In the genomic region with DNA sequence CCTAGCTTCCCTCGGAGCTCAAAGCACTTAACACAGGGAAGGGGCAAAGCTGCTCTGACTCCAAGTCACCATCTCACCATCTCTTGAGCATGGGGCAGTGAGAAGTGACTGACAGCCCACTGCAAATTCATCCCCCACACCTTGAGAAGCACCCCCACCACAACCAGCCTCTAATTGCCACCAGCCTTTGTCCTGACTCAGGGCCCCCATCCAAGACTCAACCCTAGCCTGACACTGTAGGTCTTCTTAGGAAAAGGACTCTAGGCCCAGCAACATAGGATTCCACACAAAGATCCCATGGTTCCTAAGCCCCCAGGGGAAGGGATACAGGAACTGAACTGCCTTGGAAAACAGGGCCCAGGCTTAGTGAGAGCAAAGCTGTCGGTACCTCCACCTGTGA, we compare ENCODE assay signal across 9 mouse cellular contexts. TPM values are rescaled to one million over a fixed set of nuclear protein-coding genes. Genes with fewer than 3 reads are reported as not detected.
DNase-seq lines count a peak whose midpoint lies in the region; ATAC-seq and TF ChIP-seq lines count a peak whose summit lies in the region.
"Had no signal": no experiment of that assay in that cellular context is flagged by ENCODE, and none has a peak within 500 bp of the region (broad histone marks: within the 10 kb centered on the region; RNA-seq: fewer than 3 reads in every experiment).

No protein-coding gene starts in this region.

- no peaks in the 10 kb centered on the region for H3K9me3 ChIP-seq in heart, embryonic 13.5 days
- no peaks in the 10 kb centered on the region for H3K9me3 ChIP-seq in liver, embryonic 12.5 days (replicated peaks)
- H3K9me3 ChIP-seq in liver, embryonic 11.5 days (ENCODE audit: control insufficient read depth, low read length): no peaks in the 10 kb centered on the region
- H3K9me3 ChIP-seq in forebrain, embryonic 16.5 days (ENCODE audit: control insufficient read depth, low read length): no peaks in the 10 kb centered on the region

- no peak overlapping the region for H3K4me2 ChIP-seq in heart, embryonic 13.5 days
- no peak overlapping the region for H3K4me2 ChIP-seq in liver, embryonic 12.5 days
- H3K4me2 ChIP-seq in liver, embryonic 11.5 days: no peak overlapping the region
- H3K4me2 ChIP-seq in forebrain, embryonic 16.5 days (ENCODE audit: low read length): no peak overlapping the region

- no peak overlapping the region for H3K4me3 ChIP-seq in heart, embryonic 13.5 days
- no peak overlapping the region for H3K4me3 ChIP-seq in heart, adult 2 months
- H3K4me3 ChIP-seq in liver, embryonic 12.5 days: no peak overlapping the region
- no peak overlapping the region for H3K4me3 ChIP-seq in liver, embryonic 11.5 days (ENCODE audit: low read depth, low read length)
- H3K4me3 ChIP-seq in forebrain, embryonic 16.5 days (replicated peaks; ENCODE audit: low read length): no peak overlapping the region
- no peak overlapping the region for H3K4me3 ChIP-seq in olfactory bulb, adult 2 months (ENCODE audit: insufficient read depth, low read depth, low read length)

- intact Hi-C loops in heart, adult 2 months (cut with DNase I): loop anchor here (5.0 kb wide), 1 partner anchor 51 kb away; a partner anchor contains a TSS

- peaks cover 36% of the 10 kb centered on the region for H3K4me1 ChIP-seq in heart, embryonic 13.5 days
- H3K4me1 ChIP-seq in heart, adult 2 months (ENCODE audit: control insufficient read depth, insufficient read depth, low read length): peaks cover 6% of the 10 kb centered on the region
- peaks cover 38% of the 10 kb centered on the region for H3K4me1 ChIP-seq in liver, embryonic 12.5 days
- H3K4me1 ChIP-seq in liver, embryonic 11.5 days (replicated peaks; ENCODE audit: control insufficient read depth, insufficient read depth, low read length): no peaks in the 10 kb centered on the region; the same call in 1 of the 2 replicates
- H3K4me1 ChIP-seq in forebrain, embryonic 16.5 days (replicated peaks; ENCODE audit: control insufficient read depth, insufficient read depth, low read length): peaks cover 47% of the 10 kb centered on the region
- peaks cover 44% of the 10 kb centered on the region for H3K4me1 ChIP-seq in olfactory bulb, adult 2 months (ENCODE audit: control insufficient read depth, insufficient read depth, low read length)

- peak overlapping the region; percentile 42; the same call in 1 of the 2 replicates for H3K9ac ChIP-seq in heart, embryonic 13.5 days
- H3K9ac ChIP-seq in heart, adult 2 months (ENCODE audit: low read depth, low read length): no peak overlapping the region; the same call in 1 of the 2 replicates
- H3K9ac ChIP-seq in liver, embryonic 12.5 days: peak overlapping the region; percentile 23; the same call in 1 of the 2 replicates
- H3K9ac ChIP-seq in liver, embryonic 11.5 days (ENCODE audit: low read depth, low read length): no peak overlapping the region
- H3K9ac ChIP-seq in forebrain, embryonic 16.5 days (replicated peaks; ENCODE audit: low read depth, low read length): 0 out of 2 replicates have a peak overlapping the region, but pooled peaks have one; percentile 3

- no peaks in the 10 kb centered on the region for H3K27me3 ChIP-seq in heart, embryonic 13.5 days (replicated peaks)
- H3K27me3 ChIP-seq in heart, adult 2 months (ENCODE audit: control insufficient read depth, insufficient read depth, low read length): no peaks in the 10 kb centered on the region
- no peaks in the 10 kb centered on the region for H3K27me3 ChIP-seq in liver, embryonic 12.5 days (replicated peaks)
- no peaks in the 10 kb centered on the region for H3K27me3 ChIP-seq in liver, embryonic 11.5 days (replicated peaks; ENCODE audit: control insufficient read depth, insufficient read depth, low read length)
- H3K27me3 ChIP-seq in forebrain, embryonic 16.5 days (replicated peaks; ENCODE audit: control insufficient read depth, insufficient read depth, low read length): no peaks in the 10 kb centered on the region

- H3K79me2 ChIP-seq in heart, adult 2 months (replicated peaks; ENCODE audit: control insufficient read depth, insufficient read depth, low read length): no peaks in the 10 kb centered on the region

- no peak for TF ChIP-seq POLR2A in heart, adult 2 months (IDR thresholded peaks at IDR 0.05; ENCODE audit: insufficient read depth, low read depth, low read length)
- TF ChIP-seq POLR2A in olfactory bulb, adult 2 months (IDR thresholded peaks at IDR 0.05; ENCODE audit: insufficient read depth, low read depth, low read length): no peak

- ATAC-seq in heart, embryonic 13.5 days (ENCODE audit: extremely low read depth, insufficient number of reproducible peaks, low FRiP score, low TSS enrichment): no peak
- no peak for ATAC-seq in liver, embryonic 12.5 days
- ATAC-seq in liver, embryonic 11.5 days (replicated peaks; ENCODE audit: low FRiP score): no peak
- ATAC-seq in forebrain, embryonic 16.5 days: peak; percentile 41
- no peak for ATAC-seq in megakaryocyte progenitor cell, adult 5-6 weeks (replicated peaks; ENCODE audit: poor library complexity)

- no peak for TF ChIP-seq EP300 in heart, adult 2 months (IDR thresholded peaks at IDR 0.05; ENCODE audit: insufficient read depth, low read depth, low read length)

- 64% methylated on average over 2 of the region's 2 CpGs for WGBS in heart, embryonic 13.5 days
- 58% methylated on average over 2 of the region's 2 CpGs for WGBS in heart, adult 2 months
- 82% methylated on average over 2 of the region's 2 CpGs for WGBS in liver, embryonic 12.5 days (ENCODE audit: insufficient replicate concordance)
- 91% methylated on average over 2 of the region's 2 CpGs for WGBS in liver, embryonic 11.5 days
- 23% methylated on average over 2 of the region's 2 CpGs for WGBS in forebrain, embryonic 16.5 days
- 35% methylated on average over 2 of the region's 2 CpGs for WGBS in olfactory bulb, adult 2 months

- H3K27ac ChIP-seq in heart, embryonic 13.5 days (replicated peaks): peak overlapping the region; percentile 32; the same call in 1 of the 2 replicates
- H3K27ac ChIP-seq in heart, adult 2 months: no peak overlapping the region
- H3K27ac ChIP-seq in liver, embryonic 12.5 days: peak overlapping the region; percentile 99
- no peak overlapping the region for H3K27ac ChIP-seq in liver, embryonic 11.5 days (ENCODE audit: low read depth, low read length)
- peak overlapping the region; percentile 64 for H3K27ac ChIP-seq in forebrain, embryonic 16.5 days (ENCODE audit: low read length)
- H3K27ac ChIP-seq in olfactory bulb, adult 2 months (ENCODE audit: insufficient read depth, low read depth, low read length): peak overlapping the region; percentile 49

- no peak for TF ChIP-seq CTCF in heart, adult 2 months (IDR thresholded peaks at IDR 0.05)
- no peak for TF ChIP-seq CTCF in olfactory bulb, adult 2 months (IDR thresholded peaks at IDR 0.05; ENCODE audit: insufficient read depth, low read depth, low read length)

- no peak for DNase-seq in heart, adult 2 months
- DNase-seq in liver, embryonic 11.5 days (ENCODE audit: low spot score): no peak
- DNase-seq: thymus, adult 18-20 months had no signal

- peaks cover 82% of the 10 kb centered on the region for H3K36me3 ChIP-seq in heart, embryonic 13.5 days
- H3K36me3 ChIP-seq in heart, adult 2 months (ENCODE audit: control insufficient read depth, insufficient read depth, low read length): no peaks in the 10 kb centered on the region
- peaks cover 99% of the 10 kb centered on the region for H3K36me3 ChIP-seq in liver, embryonic 12.5 days
- peaks cover 32% of the 10 kb centered on the region for H3K36me3 ChIP-seq in liver, embryonic 11.5 days (ENCODE audit: control insufficient read depth, insufficient read depth, low read length)
- H3K36me3 ChIP-seq in forebrain, embryonic 16.5 days (ENCODE audit: control insufficient read depth, insufficient read depth): peaks cover 10% of the 10 kb centered on the region

RNA-seq across cellular contexts. Expression of a gene that starts 9.8 kb away (rescaled TPM):
- 19.7 and 21.2 TPM in 2 replicates for polyA plus RNA-seq in heart, embryonic 13.5 days (2015; fragmentation: Nextera tagmentation; extraction: Ambion mirVana)
- 1 to 10 TPM; 5.1 to 6.2 TPM for total RNA-seq in heart, adult 2 months (2021)
- polyA plus RNA-seq in heart, adult 2 months (2012; rRNA removed): 5.2 and 6.0 TPM in 2 replicates
- polyA plus RNA-seq in liver, embryonic 12.5 days (2016; fragmentation: Nextera tagmentation; extraction: Ambion mirVana): 25.7 and 27.2 TPM in 2 replicates
- 29.6 and 30.8 TPM in 2 replicates for polyA plus RNA-seq in liver, embryonic 11.5 days (2014; fragmentation: Nextera tagmentation; extraction: Ambion mirVana)
- 36.7 and 38.1 TPM in 2 replicates for polyA plus RNA-seq in forebrain, embryonic 16.5 days (2015; fragmentation: Nextera tagmentation; extraction: Ambion mirVana)
- not detected in 2 replicates for polyA plus RNA-seq in olfactory bulb, adult 2 months (2012; ENCODE audit: insufficient read depth, insufficient read length, low replicate concordance, missing spikeins)
- total RNA-seq in megakaryocyte progenitor cell, adult 5-6 weeks (2015): 5.4 and 7.1 TPM in 2 replicates
- 5.3 and 7.8 TPM in 2 replicates for total RNA-seq in megakaryocyte progenitor cell, adult 5-6 weeks (2017)

RNA-seq across cellular contexts. Expression of a gene that starts 14.0 kb away (rescaled TPM):
- 34.1 and 34.8 TPM in 2 replicates for polyA plus RNA-seq in heart, embryonic 13.5 days (2015; fragmentation: Nextera tagmentation; extraction: Ambion mirVana)
- total RNA-seq in heart, adult 2 months (2021): 10 to 100 TPM; 22.8 to 23.9 TPM
- 70.3 and 92.8 TPM in 2 replicates for polyA plus RNA-seq in heart, adult 2 months (2012; rRNA removed)
- 12.0 and 14.1 TPM in 2 replicates for polyA plus RNA-seq in liver, embryonic 12.5 days (2016; fragmentation: Nextera tagmentation; extraction: Ambion mirVana)
- 16.9 and 19.1 TPM in 2 replicates for polyA plus RNA-seq in liver, embryonic 11.5 days (2014; fragmentation: Nextera tagmentation; extraction: Ambion mirVana)
- 21.1 and 23.3 TPM in 2 replicates for polyA plus RNA-seq in forebrain, embryonic 16.5 days (2015; fragmentation: Nextera tagmentation; extraction: Ambion mirVana)
- not detected in 2 replicates for polyA plus RNA-seq in olfactory bulb, adult 2 months (2012; ENCODE audit: insufficient read depth, insufficient read length, low replicate concordance, missing spikeins)
- total RNA-seq in megakaryocyte progenitor cell, adult 5-6 weeks (2015): 0.22 TPM in 1 of 2 replicates, not detected in the other
- 0.25 and 2.9 TPM in 2 replicates for total RNA-seq in megakaryocyte progenitor cell, adult 5-6 weeks (2017)

RNA-seq across cellular contexts. Expression of a gene that starts 30.9 kb away (rescaled TPM):
- polyA plus RNA-seq in heart, embryonic 13.5 days (2015; fragmentation: Nextera tagmentation; extraction: Ambion mirVana): 44.9 and 46.7 TPM in 2 replicates
- 10 to 100 TPM; 10.0 to 13.3 TPM for total RNA-seq in heart, adult 2 months (2021)
- polyA plus RNA-seq in heart, adult 2 months (2012; rRNA removed): 11.8 and 13.8 TPM in 2 replicates
- 103 TPM in 2 replicates for polyA plus RNA-seq in liver, embryonic 12.5 days (2016; fragmentation: Nextera tagmentation; extraction: Ambion mirVana)
- 96.7 and 114 TPM in 2 replicates for polyA plus RNA-seq in liver, embryonic 11.5 days (2014; fragmentation: Nextera tagmentation; extraction: Ambion mirVana)
- polyA plus RNA-seq in forebrain, embryonic 16.5 days (2015; fragmentation: Nextera tagmentation; extraction: Ambion mirVana): 45.0 and 45.6 TPM in 2 replicates
- polyA plus RNA-seq in olfactory bulb, adult 2 months (2012; ENCODE audit: insufficient read depth, insufficient read length, low replicate concordance, missing spikeins): not detected in 2 replicates
- total RNA-seq in megakaryocyte progenitor cell, adult 5-6 weeks (2015): 56.5 and 60.4 TPM in 2 replicates
- 70.3 and 82.6 TPM in 2 replicates for total RNA-seq in megakaryocyte progenitor cell, adult 5-6 weeks (2017)

RNA-seq across cellular contexts. Expression of a gene that starts 31.4 kb away (rescaled TPM):
- 33.4 and 34.9 TPM in 2 replicates for polyA plus RNA-seq in heart, embryonic 13.5 days (2015; fragmentation: Nextera tagmentation; extraction: Ambion mirVana)
- total RNA-seq in heart, adult 2 months (2021): 10 to 100 TPM; 27.1 to 27.2 TPM
- polyA plus RNA-seq in heart, adult 2 months (2012; rRNA removed): 59.5 and 79.9 TPM in 2 replicates
- polyA plus RNA-seq in liver, embryonic 12.5 days (2016; fragmentation: Nextera tagmentation; extraction: Ambion mirVana): 34.6 and 39.1 TPM in 2 replicates
- polyA plus RNA-seq in liver, embryonic 11.5 days (2014; fragmentation: Nextera tagmentation; extraction: Ambion mirVana): 31.0 and 38.1 TPM in 2 replicates
- polyA plus RNA-seq in forebrain, embryonic 16.5 days (2015; fragmentation: Nextera tagmentation; extraction: Ambion mirVana): 52.2 and 56.7 TPM in 2 replicates
- polyA plus RNA-seq in olfactory bulb, adult 2 months (2012; ENCODE audit: insufficient read depth, insufficient read length, low replicate concordance, missing spikeins): not detected in 2 replicates
- 15.1 and 16.2 TPM in 2 replicates for total RNA-seq in megakaryocyte progenitor cell, adult 5-6 weeks (2015)
- 14.4 and 17.2 TPM in 2 replicates for total RNA-seq in megakaryocyte progenitor cell, adult 5-6 weeks (2017)

RNA-seq across cellular contexts. Expression of a gene that starts 36.1 kb away (rescaled TPM):
- 0.15 TPM in 1 of 2 replicates, not detected in the other for polyA plus RNA-seq in heart, embryonic 13.5 days (2015; fragmentation: Nextera tagmentation; extraction: Ambion mirVana)
- total RNA-seq in heart, adult 2 months (2021): not detected
- 0.03 and 0.37 TPM in 2 replicates for polyA plus RNA-seq in heart, adult 2 months (2012; rRNA removed)
- 0.22 and 0.30 TPM in 2 replicates for polyA plus RNA-seq in liver, embryonic 12.5 days (2016; fragmentation: Nextera tagmentation; extraction: Ambion mirVana)
- polyA plus RNA-seq in liver, embryonic 11.5 days (2014; fragmentation: Nextera tagmentation; extraction: Ambion mirVana): 0.53 and 0.62 TPM in 2 replicates
- not detected in 2 replicates for polyA plus RNA-seq in forebrain, embryonic 16.5 days (2015; fragmentation: Nextera tagmentation; extraction: Ambion mirVana)
- polyA plus RNA-seq in olfactory bulb, adult 2 months (2012; ENCODE audit: insufficient read depth, insufficient read length, low replicate concordance, missing spikeins): not detected in 2 replicates
- 0.07 TPM in 1 of 2 replicates, not detected in the other for total RNA-seq in megakaryocyte progenitor cell, adult 5-6 weeks (2015)
- 0.30 TPM in 1 of 2 replicates, not detected in the other for total RNA-seq in megakaryocyte progenitor cell, adult 5-6 weeks (2017)
- total RNA-seq: gastrocnemius, postnatal 10 days had no signal

Comparison
In these comparisons a context has a peak if more than half of its experiments do, and no peak if none do; other contexts are left out.
1. H3K27ac ChIP-seq: peak in heart, embryonic 13.5 days (single experiment), liver, embryonic 12.5 days (single experiment), forebrain, embryonic 16.5 days (single experiment) and olfactory bulb, adult 2 months (single experiment); none in heart, adult 2 months (single experiment) and liver, embryonic 11.5 days (single experiment).
2. H3K9ac ChIP-seq: peak in heart, embryonic 13.5 days (single experiment), liver, embryonic 12.5 days (single experiment) and forebrain, embryonic 16.5 days (single experiment); none in heart, adult 2 months (single experiment) and liver, embryonic 11.5 days (single experiment).
3. RNA of a gene that starts 30.9 kb away (polyA plus RNA-seq): 96.7 to 114 TPM in liver, embryonic 11.5 days, 103 TPM in liver, embryonic 12.5 days, 44.9 to 46.7 TPM in heart, embryonic 13.5 days, 45.0 to 45.6 TPM in forebrain, embryonic 16.5 days and 11.8 to 13.8 TPM in heart, adult 2 months; not detected in olfactory bulb, adult 2 months; every median in the first group is over 10 times any median in the second.